Mouse (Mus musculus): ENCODE results near the gene Klf9.

GRCm38 (mm10) chr19:23171136-23171535 is 30.1 kb downstream of the Klf9 start:
- TF ChIP-seq CTCF (IDR thresholded peaks at IDR 0.05; ENCODE audit: low read depth) (no peak), EP300 (IDR thresholded peaks at IDR 0.05; ENCODE audit: low read depth) (no peak)

Measured in heart, postnatal 0 days (tissue).